In genomic region chr13:63400069-63400468, GRCm38 (mm10) we compare ENCODE assay signal across 8 mouse cellular contexts.
DNase-seq lines count a peak whose midpoint lies in the region; ATAC-seq lines count a peak whose summit lies in the region.

No protein-coding gene starts in this region.

- peak; percentile 34; the same call in 1 of the 2 replicates for ATAC-seq in cerebellum, adult (ENCODE audit: insufficient number of reproducible peaks, low FRiP score, low TSS enrichment)

- intact Hi-C loops in heart, postnatal 36 days (cut with DNase I) = no loop called here

- DNase-seq in cerebellum, postnatal 4 days (ENCODE audit: low spot score in 2 of 2) = no peak
- peak; percentile 36 for DNase-seq in urinary bladder, postnatal 14 days (ENCODE audit: low spot score)
- no peak for DNase-seq in urinary bladder, postnatal 10 days (ENCODE audit: low spot score)
- peak; percentile 35 to 67 for DNase-seq in heart, postnatal 36 days
- no peak for DNase-seq in thymus, postnatal 14 days
- DNase-seq in c-Kit-positive CD71-positive TER-119-positive erythroid progenitor cells, embryonic 14.5 days (ENCODE audit: low spot score) = no peak
- DNase-seq in thymus, postnatal 25 days = no peak

Comparison
In these comparisons a context has a peak if more than half of its experiments do, and no peak if none do; other contexts are left out.
1. DNase-seq: peak in urinary bladder, postnatal 14 days (single experiment) and heart, postnatal 36 days (2 of 2); none in cerebellum, postnatal 4 days (0 of 2), urinary bladder, postnatal 10 days (single experiment), thymus, postnatal 14 days (single experiment), c-Kit-positive CD71-positive TER-119-positive erythroid progenitor cells, embryonic 14.5 days (single experiment) and thymus, postnatal 25 days (single experiment).